Mouse (Mus musculus) testis, adult 2 months (tissue): ENCODE measurements around the gene Arhgap31.

Experiments
- CTCF ChIP-seq: fragments of 200-500 bp; IDR thresholded peaks from 2 replicates; pipeline ENCODE4 v1.5.1; 2012; ENCODE audit warnings: low read depth, mild to moderate bottlenecking, inconsistent platforms, low read length, moderate library complexity; ENCODE audit not compliant: control insufficient read depth, insufficient read depth, insufficient replicate concordance
- POLR2A ChIP-seq: fragments of 200-500 bp; IDR thresholded peaks from 2 replicates; pipeline ENCODE4 v1.6.1; 2012; ENCODE audit warnings: low read depth, mild to moderate bottlenecking, inconsistent platforms, low read length, moderate library complexity; ENCODE audit not compliant: control insufficient read depth

DNA sequence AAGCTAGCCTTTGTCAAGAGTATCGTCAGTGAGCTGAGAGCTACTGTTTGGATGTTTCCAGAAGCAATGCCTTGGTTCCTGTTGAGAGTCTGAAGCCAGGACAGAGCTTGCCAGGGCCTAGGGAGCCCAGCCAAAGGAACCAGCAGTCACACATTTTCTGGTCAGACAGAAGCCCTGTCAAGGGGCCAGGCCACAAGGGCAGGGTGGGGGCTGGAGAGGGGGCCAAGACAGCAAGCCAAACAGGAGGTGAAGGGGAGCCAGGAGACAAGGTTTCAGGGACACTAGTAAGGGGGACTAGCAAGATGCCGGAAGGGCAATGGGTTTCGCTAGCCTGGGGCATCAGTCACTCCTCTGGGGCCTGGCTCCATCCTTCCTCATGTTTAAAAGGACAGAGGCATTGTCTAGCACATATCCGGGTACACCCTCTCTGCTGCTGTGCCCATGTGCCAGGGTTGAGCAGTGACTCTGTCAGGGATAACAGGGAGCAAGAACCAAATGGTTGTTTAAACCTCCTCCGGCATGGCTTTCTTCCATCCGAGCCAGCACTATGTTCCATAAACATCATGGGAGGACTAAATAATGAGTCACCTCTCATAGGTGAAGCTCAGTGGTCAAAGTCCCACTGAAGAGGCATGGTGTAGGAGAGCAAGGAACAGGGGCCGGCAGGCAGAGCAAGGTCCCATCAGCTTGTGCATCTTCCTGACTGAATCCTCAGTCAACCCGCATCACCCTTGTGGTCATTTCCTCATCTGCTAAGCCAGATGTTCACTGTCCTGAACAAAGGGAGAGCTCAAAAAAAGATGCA lies 44.0 kb downstream of the Arhgap31 start:
- no peak for TF ChIP-seq CTCF
- no peak for TF ChIP-seq POLR2A
